Mouse (Mus musculus): ENCODE measurements at regions not wholly inside any gene's neighbourhood (a gene's known extent, or its start where the extent isn't known, plus 50 kb on each side); places are given as distances from the start of the nearest gene placed in this dataset.

DNA sequence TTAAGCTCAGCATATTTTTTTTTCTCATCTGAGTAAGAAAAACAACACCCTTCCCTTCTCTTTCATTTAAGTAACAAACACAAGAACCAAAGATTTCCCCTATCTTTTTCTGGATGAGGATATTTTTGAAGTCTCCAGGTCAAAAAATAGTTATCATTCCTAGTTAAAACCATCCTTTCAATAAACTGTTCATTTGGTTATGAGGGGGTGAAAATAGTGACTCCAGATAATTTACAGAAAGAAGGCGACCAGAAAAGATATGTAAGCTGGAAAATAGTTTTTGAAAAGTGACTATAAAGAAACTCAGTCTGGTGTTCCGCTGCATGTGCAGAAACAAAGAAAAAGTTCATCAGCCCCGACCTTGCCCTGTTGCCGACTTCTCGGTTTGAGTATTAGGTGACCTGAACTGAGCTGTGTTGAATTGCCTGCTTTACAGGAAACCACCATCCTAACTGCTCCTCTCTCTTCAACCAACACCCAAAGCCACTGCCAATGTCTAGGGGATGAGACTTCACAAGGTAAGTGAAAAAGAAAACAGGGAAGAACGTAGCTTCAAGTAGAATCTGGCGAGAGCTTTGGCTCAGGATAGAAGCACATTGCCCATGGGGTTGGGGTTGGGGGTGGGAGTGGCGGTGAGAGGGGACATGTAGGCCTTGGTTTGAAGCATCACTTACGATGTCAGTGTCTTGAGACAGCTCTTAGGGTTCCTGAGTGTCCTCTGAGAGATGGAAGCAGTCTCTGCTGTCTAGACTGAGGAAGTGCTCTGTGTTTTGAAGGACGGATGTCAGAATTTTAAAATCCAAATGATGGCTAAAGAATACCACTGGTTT is 104.6 kb downstream of the Ube2e3 start:
- TF ChIP-seq MAX (IDR thresholded peaks at IDR 0.05) (no peak), MYOD1 (IDR thresholded peaks at IDR 0.05; ENCODE audit: control insufficient read depth, insufficient read length, low read depth) (no peak), CEBPB (IDR thresholded peaks at IDR 0.05; ENCODE audit: low read depth) (no peak), USF1 (IDR thresholded peaks at IDR 0.05; ENCODE audit: low read depth) (no peak), MYOG (IDR thresholded peaks at IDR 0.05; ENCODE audit: control insufficient read depth, extremely low read depth, insufficient read length) (no peak), CTCF (IDR thresholded peaks at IDR 0.05; ENCODE audit: control insufficient read depth, insufficient read depth, insufficient read length) (no peak)
- Histone ChIP-seq H3K27me3 (ENCODE audit: control insufficient read depth, insufficient read depth, insufficient read length) (no peaks in the 10 kb centered on the region), H3K36me3 (ENCODE audit: control insufficient read depth, insufficient read depth) (no peaks in the 10 kb centered on the region), H3K4me3 (ENCODE audit: insufficient read depth, poor library complexity, severe bottlenecking) (no peak overlapping the region), H3K79me3 (ENCODE audit: low read depth) (no peaks in the 10 kb centered on the region), H3K79me2 (ENCODE audit: control insufficient read depth, insufficient read depth) (no peaks in the 10 kb centered on the region), H3ac (ENCODE audit: control insufficient read depth, insufficient read length, low read depth) (no peak overlapping the region)

DNA sequence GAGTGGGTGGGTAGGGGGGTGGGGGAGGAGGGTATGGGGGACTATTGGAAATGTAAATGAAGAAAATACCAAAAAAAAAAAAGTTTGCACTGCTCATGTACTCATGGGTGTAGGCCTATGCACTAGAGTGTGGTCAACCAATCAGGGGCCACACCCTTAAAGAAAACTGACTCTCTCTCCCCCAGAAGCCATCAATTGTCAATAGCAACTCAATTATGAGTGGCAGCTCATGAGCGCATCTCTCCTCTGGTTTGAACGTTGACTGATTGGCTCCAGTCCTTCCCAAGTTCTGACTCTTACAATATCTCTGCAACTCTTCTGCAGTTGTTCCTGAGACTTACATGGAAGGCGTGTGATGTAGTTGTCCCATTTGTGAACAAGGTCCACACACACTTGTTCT is 105.9 kb downstream of the Ube2e3 start:
- no peaks in the 10 kb centered on the region for H3K27me3 ChIP-seq (ENCODE audit: control insufficient read depth, insufficient read depth, insufficient read length)
- no peak overlapping the region for H3ac ChIP-seq (ENCODE audit: control insufficient read depth, insufficient read length, low read depth)
- H3K36me3 ChIP-seq (ENCODE audit: control insufficient read depth, insufficient read depth): no peaks in the 10 kb centered on the region
- TF ChIP-seq USF1 (IDR thresholded peaks at IDR 0.05; ENCODE audit: low read depth): no peak
- no peak for TF ChIP-seq MYOG (IDR thresholded peaks at IDR 0.05; ENCODE audit: control insufficient read depth, extremely low read depth, insufficient read length)
- TF ChIP-seq CTCF (IDR thresholded peaks at IDR 0.05; ENCODE audit: control insufficient read depth, insufficient read depth, insufficient read length): no peak
- no peak for TF ChIP-seq MYOD1 (IDR thresholded peaks at IDR 0.05; ENCODE audit: control insufficient read depth, insufficient read length, low read depth)
- TF ChIP-seq FOSL1 (IDR thresholded peaks at IDR 0.05; ENCODE audit: insufficient read depth, low read length, poor library complexity, severe bottlenecking): no peak
- no peak for TF ChIP-seq CEBPB (IDR thresholded peaks at IDR 0.05; ENCODE audit: low read depth)
- no peak for TF ChIP-seq MAX (IDR thresholded peaks at IDR 0.05)
- H3K79me2 ChIP-seq (ENCODE audit: control insufficient read depth, insufficient read depth): no peaks in the 10 kb centered on the region
- H3K79me3 ChIP-seq (ENCODE audit: low read depth): no peaks in the 10 kb centered on the region
- no peak overlapping the region for H3K4me3 ChIP-seq (ENCODE audit: insufficient read depth, poor library complexity, severe bottlenecking)

DNA sequence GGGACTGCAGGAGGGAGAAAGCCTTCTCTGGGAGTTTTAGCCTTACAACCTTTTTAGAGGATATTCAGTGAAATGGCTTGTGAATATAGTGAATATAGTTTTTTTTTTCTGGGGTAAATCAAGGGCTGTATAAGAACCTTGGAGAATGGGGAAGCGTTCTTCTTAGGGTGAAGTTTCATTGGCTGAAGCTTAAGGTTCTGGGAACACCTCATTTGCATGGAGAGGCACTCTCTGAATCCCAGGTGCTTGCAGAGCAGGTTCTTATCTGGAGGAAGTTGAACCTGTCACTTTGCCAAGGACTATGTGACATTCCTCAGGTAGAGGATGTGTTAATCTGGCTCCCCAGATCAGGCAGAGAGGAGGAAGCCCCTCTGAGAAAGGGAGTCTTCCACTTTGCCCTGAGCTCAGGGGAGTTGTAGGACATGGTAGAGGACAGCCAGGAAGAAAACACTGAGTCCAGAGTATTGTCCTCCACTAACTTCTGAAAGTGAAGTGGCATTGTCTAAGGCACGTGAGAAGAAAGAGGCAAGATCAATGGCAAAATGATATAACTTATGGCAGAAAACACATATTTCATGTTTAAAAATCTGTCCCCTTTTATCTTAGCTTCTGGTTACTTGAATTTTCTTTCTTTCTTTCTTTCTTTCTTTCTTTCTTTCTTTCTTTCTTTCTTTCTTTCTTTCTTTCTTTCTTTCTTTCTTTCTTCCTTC is 106.9 kb downstream of the Ube2e3 start:
- no peak overlapping the region for H3K4me3 ChIP-seq (ENCODE audit: insufficient read depth, poor library complexity, severe bottlenecking)

DNA sequence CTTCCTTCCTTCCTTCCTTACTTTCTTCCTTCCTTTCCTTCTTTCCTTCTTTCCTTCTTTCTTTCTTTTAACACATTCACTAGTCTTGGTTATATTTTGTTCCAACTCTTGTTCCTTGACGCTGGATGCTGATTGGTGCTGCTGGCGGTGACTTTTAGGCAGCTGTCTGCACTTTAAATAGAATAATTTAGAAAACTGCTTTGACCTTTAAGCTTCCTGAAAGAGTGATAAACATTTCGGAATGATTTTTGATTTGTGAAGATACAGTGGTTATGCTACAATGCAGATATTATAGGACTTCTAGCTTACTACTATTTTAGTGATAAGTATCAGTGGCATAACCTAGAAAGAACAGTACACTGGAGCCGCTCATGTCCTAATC is 107.5 kb downstream of the Ube2e3 start:
- Histone ChIP-seq H3K36me3 (ENCODE audit: control insufficient read depth, insufficient read depth) (no peaks in the 10 kb centered on the region), H3K79me2 (ENCODE audit: control insufficient read depth, insufficient read depth) (no peaks in the 10 kb centered on the region), H3ac (ENCODE audit: control insufficient read depth, insufficient read length, low read depth) (no peak overlapping the region), H3K27me3 (ENCODE audit: control insufficient read depth, insufficient read depth, insufficient read length) (no peaks in the 10 kb centered on the region), H3K4me3 (ENCODE audit: insufficient read depth, poor library complexity, severe bottlenecking) (no peak overlapping the region), H3K79me3 (ENCODE audit: low read depth) (no peaks in the 10 kb centered on the region)
- TF ChIP-seq CEBPB (IDR thresholded peaks at IDR 0.05; ENCODE audit: low read depth) (no peak), FOSL1 (IDR thresholded peaks at IDR 0.05; ENCODE audit: insufficient read depth, low read length, poor library complexity, severe bottlenecking) (no peak), MYOD1 (IDR thresholded peaks at IDR 0.05; ENCODE audit: control insufficient read depth, insufficient read length, low read depth) (no peak), MYOG (IDR thresholded peaks at IDR 0.05; ENCODE audit: control insufficient read depth, extremely low read depth, insufficient read length) (no peak), USF1 (IDR thresholded peaks at IDR 0.05; ENCODE audit: low read depth) (no peak), MAX (IDR thresholded peaks at IDR 0.05) (no peak), CTCF (IDR thresholded peaks at IDR 0.05; ENCODE audit: control insufficient read depth, insufficient read depth, insufficient read length) (no peak)

More for the DNA sequence above, 106.9 kb downstream of the Ube2e3 start:
- Histone ChIP-seq H3ac (ENCODE audit: control insufficient read depth, insufficient read length, low read depth) (no peak overlapping the region), H3K79me2 (ENCODE audit: control insufficient read depth, insufficient read depth) (no peaks in the 10 kb centered on the region), H3K79me3 (ENCODE audit: low read depth) (no peaks in the 10 kb centered on the region), H3K27me3 (ENCODE audit: control insufficient read depth, insufficient read depth, insufficient read length) (no peaks in the 10 kb centered on the region), H3K36me3 (ENCODE audit: control insufficient read depth, insufficient read depth) (no peaks in the 10 kb centered on the region)
- TF ChIP-seq CTCF (IDR thresholded peaks at IDR 0.05; ENCODE audit: control insufficient read depth, insufficient read depth, insufficient read length) (no peak), USF1 (IDR thresholded peaks at IDR 0.05; ENCODE audit: low read depth) (no peak), MYOG (IDR thresholded peaks at IDR 0.05; ENCODE audit: control insufficient read depth, extremely low read depth, insufficient read length) (no peak), FOSL1 (IDR thresholded peaks at IDR 0.05; ENCODE audit: insufficient read depth, low read length, poor library complexity, severe bottlenecking) (no peak), MYOD1 (IDR thresholded peaks at IDR 0.05; ENCODE audit: control insufficient read depth, insufficient read length, low read depth) (no peak), CEBPB (IDR thresholded peaks at IDR 0.05; ENCODE audit: low read depth) (no peak)

DNA sequence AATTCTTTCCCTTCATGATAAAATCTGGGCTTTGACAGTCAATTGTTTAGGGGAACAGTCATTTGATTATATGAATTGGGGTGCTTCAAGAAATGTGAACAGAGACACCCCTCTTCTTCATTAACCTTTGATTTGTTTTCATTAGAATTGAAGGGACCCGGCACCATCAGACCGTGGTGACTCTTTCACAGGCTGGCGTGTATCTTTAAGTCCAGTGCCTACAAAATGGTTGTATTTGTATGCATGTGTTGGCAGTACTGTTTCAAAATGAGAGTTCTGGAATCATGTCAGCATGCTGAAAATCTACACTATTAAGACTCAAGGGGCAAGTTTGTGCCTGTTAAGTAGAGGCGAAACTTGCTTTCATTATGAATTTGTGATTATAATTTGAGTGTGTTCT is 108.2 kb downstream of the Ube2e3 start:
- Histone ChIP-seq H3K79me3 (ENCODE audit: low read depth) (no peaks in the 10 kb centered on the region), H3K79me2 (ENCODE audit: control insufficient read depth, insufficient read depth) (no peaks in the 10 kb centered on the region), H3ac (ENCODE audit: control insufficient read depth, insufficient read length, low read depth) (no peak overlapping the region), H3K36me3 (ENCODE audit: control insufficient read depth, insufficient read depth) (no peaks in the 10 kb centered on the region), H3K4me3 (ENCODE audit: insufficient read depth, poor library complexity, severe bottlenecking) (no peak overlapping the region), H3K27me3 (ENCODE audit: control insufficient read depth, insufficient read depth, insufficient read length) (no peaks in the 10 kb centered on the region)
- TF ChIP-seq MYOG (IDR thresholded peaks at IDR 0.05; ENCODE audit: control insufficient read depth, extremely low read depth, insufficient read length) (no peak), MYOD1 (IDR thresholded peaks at IDR 0.05; ENCODE audit: control insufficient read depth, insufficient read length, low read depth) (no peak), MAX (IDR thresholded peaks at IDR 0.05) (no peak), CEBPB (IDR thresholded peaks at IDR 0.05; ENCODE audit: low read depth) (no peak), FOSL1 (IDR thresholded peaks at IDR 0.05; ENCODE audit: insufficient read depth, low read length, poor library complexity, severe bottlenecking) (no peak), USF1 (IDR thresholded peaks at IDR 0.05; ENCODE audit: low read depth) (no peak), CTCF (IDR thresholded peaks at IDR 0.05; ENCODE audit: control insufficient read depth, insufficient read depth, insufficient read length) (no peak)

Data from C2C12 (cell line).